Mouse (Mus musculus): Measurements from ENCODE around the gene Negr1. TPM values are rescaled to one million over a fixed set of nuclear protein-coding genes. Genes with fewer than 3 reads are reported as not detected.

Gene Negr1
- polyA plus RNA-seq, 1 experiment from 2014 or later: 1.3 TPM

DNA sequence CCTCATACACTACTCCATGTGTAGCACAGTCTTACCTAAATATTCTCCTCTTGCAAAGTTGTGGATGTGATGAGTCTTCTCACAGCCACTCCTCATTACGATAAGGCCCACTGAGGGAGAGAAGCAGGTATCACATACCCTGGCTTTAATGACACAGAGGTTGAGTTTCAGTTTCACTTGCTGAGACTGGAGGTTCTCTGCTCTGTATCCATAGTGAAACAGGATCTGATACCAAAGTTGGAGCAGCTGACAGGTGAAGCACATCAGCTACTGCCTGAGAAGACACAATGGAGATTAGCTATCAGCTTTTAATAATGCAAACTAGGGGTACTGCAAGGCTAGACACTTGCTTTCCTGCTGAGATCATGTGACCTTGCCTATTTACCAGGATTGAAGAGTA, 137.1 kb downstream of the Negr1 start:
- H3K36me3 ChIP-seq: no peaks in the 10 kb centered on the region
- no peak overlapping the region for H3K9ac ChIP-seq
- no peak overlapping the region for H3K4me3 ChIP-seq
- 69% methylated on average over 1 of the region's 1 CpGs for WGBS
- H3K27me3 ChIP-seq: no peaks in the 10 kb centered on the region
- H3K4me2 ChIP-seq: no peak overlapping the region
- H3K27ac ChIP-seq: no peak overlapping the region
- no peaks in the 10 kb centered on the region for H3K9me3 ChIP-seq (replicated peaks)
- no peak; the same call in 1 of the 2 replicates for ATAC-seq (replicated peaks; ENCODE audit: insufficient number of reproducible peaks, insufficient read depth, low FRiP score, low read depth)
- H3K4me1 ChIP-seq (replicated peaks): no peaks in the 10 kb centered on the region

- 81% methylated on average over 1 of the region's 1 CpGs for WGBS
- Histone ChIP-seq H3K27ac (no peak overlapping the region), H3K4me2 (no peak overlapping the region), H3K9ac (no peak overlapping the region), H3K9me3 (replicated peaks) (no peaks in the 10 kb centered on the region), H3K4me3 (no peak overlapping the region), H3K4me1 (replicated peaks) (no peaks in the 10 kb centered on the region), H3K27me3 (no peaks in the 10 kb centered on the region), H3K36me3 (no peaks in the 10 kb centered on the region)
- ATAC-seq (replicated peaks; ENCODE audit: insufficient number of reproducible peaks, insufficient read depth, low FRiP score, low read depth): no peak
These were observed 141.6 kb downstream of the Negr1 start for GRCm38 (mm10) chr3:156703241-156703640.

DNA sequence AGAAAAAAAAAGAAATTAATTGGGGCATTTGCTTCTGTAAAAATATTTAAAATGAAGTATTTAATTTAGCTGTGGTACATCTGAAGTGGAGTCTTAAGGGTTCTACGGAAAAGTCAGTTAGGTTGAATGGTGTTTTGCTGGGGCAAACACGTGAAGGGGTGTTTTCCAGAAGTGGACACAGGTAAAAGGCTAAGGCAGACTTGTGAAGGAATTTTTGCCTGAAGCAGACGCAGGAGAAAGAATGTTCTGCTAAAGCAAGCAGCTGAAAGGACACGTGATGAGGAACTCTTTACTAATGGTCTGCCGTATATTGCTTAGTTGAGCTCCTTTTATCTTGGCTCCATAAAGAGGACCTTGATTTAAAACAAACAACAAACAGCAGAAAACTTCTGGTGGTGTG, 148.6 kb downstream of the Negr1 start:
- ATAC-seq (replicated peaks; ENCODE audit: insufficient number of reproducible peaks, insufficient read depth, low FRiP score, low read depth): no peak
- H3K9me3 ChIP-seq (replicated peaks): no peaks in the 10 kb centered on the region
- no peak overlapping the region for H3K27ac ChIP-seq
- peaks cover 7% of the 10 kb centered on the region for H3K4me1 ChIP-seq (replicated peaks)
- no peak overlapping the region for H3K4me3 ChIP-seq
- no peak overlapping the region for H3K9ac ChIP-seq
- WGBS: 47% methylated on average over 5 of the region's 5 CpGs
- no peaks in the 10 kb centered on the region for H3K36me3 ChIP-seq
- no peaks in the 10 kb centered on the region for H3K27me3 ChIP-seq
- no peak overlapping the region for H3K4me2 ChIP-seq

- Histone ChIP-seq H3K4me2 (no peak overlapping the region), H3K4me1 (replicated peaks) (peaks cover 7% of the 10 kb centered on the region), H3K36me3 (no peaks in the 10 kb centered on the region), H3K27ac (no peak overlapping the region), H3K4me3 (no peak overlapping the region), H3K27me3 (no peaks in the 10 kb centered on the region), H3K9ac (no peak overlapping the region), H3K9me3 (replicated peaks) (no peaks in the 10 kb centered on the region)
- WGBS: 45% methylated on average over 4 of the region's 4 CpGs
- no peak for ATAC-seq (replicated peaks; ENCODE audit: insufficient number of reproducible peaks, insufficient read depth, low FRiP score, low read depth)
These were observed 149.1 kb downstream of the Negr1 start for GRCm38 (mm10) chr3:156710693-156711092.

GRCm38 (mm10) chr3:156736335-156736734, 174.7 kb downstream of the Negr1 start:
- Histone ChIP-seq H3K27ac (no peak overlapping the region), H3K4me3 (no peak overlapping the region), H3K4me2 (no peak overlapping the region), H3K4me1 (replicated peaks) (no peaks in the 10 kb centered on the region), H3K9ac (no peak overlapping the region), H3K9me3 (replicated peaks) (no peaks in the 10 kb centered on the region), H3K27me3 (no peaks in the 10 kb centered on the region), H3K36me3 (no peaks in the 10 kb centered on the region)
- ATAC-seq (replicated peaks; ENCODE audit: insufficient number of reproducible peaks, insufficient read depth, low FRiP score, low read depth): 0 out of 2 replicates have a peak, but pooled peaks have one; percentile 43

- Histone ChIP-seq H3K9me3 (replicated peaks) (no peaks in the 10 kb centered on the region), H3K36me3 (no peaks in the 10 kb centered on the region), H3K9ac (no peak overlapping the region), H3K4me3 (no peak overlapping the region), H3K4me1 (replicated peaks) (no peaks in the 10 kb centered on the region), H3K4me2 (no peak overlapping the region), H3K27ac (no peak overlapping the region), H3K27me3 (no peaks in the 10 kb centered on the region)
- ATAC-seq (replicated peaks; ENCODE audit: insufficient number of reproducible peaks, insufficient read depth, low FRiP score, low read depth): no peak
- WGBS: 64% methylated on average over 3 of the region's 3 CpGs
These were observed 177.9 kb downstream of the Negr1 start for GRCm38 (mm10) chr3:156739529-156739928.

DNA sequence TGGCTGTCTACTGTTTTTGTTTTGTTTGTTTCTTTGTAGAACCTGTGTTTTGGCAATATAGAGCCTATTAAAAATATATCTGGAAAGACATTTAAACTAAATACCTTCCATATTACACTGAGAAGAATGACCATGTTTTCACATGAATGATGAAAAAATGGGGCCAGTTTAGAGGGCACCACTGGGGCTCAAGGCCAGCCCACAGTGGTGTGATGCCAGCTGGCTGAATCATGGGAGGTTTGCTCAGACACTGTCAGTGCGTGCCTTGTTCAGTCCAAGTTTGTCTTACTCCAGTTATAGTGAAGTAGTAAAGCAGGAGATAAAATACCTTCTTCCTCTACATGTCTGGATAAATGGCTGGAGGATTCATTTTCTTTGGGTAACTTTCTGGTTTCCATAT, 181.7 kb downstream of the Negr1 start:
- no peaks in the 10 kb centered on the region for H3K27me3 ChIP-seq
- H3K9ac ChIP-seq: no peak overlapping the region
- no peak overlapping the region for H3K4me3 ChIP-seq
- no peaks in the 10 kb centered on the region for H3K9me3 ChIP-seq (replicated peaks)
- no peak overlapping the region for H3K4me2 ChIP-seq
- H3K36me3 ChIP-seq: no peaks in the 10 kb centered on the region
- WGBS: 65% methylated on average over 1 of the region's 1 CpGs
- no peak overlapping the region for H3K27ac ChIP-seq
- H3K4me1 ChIP-seq (replicated peaks): no peaks in the 10 kb centered on the region
- no peak for ATAC-seq (replicated peaks; ENCODE audit: insufficient number of reproducible peaks, insufficient read depth, low FRiP score, low read depth)

DNA sequence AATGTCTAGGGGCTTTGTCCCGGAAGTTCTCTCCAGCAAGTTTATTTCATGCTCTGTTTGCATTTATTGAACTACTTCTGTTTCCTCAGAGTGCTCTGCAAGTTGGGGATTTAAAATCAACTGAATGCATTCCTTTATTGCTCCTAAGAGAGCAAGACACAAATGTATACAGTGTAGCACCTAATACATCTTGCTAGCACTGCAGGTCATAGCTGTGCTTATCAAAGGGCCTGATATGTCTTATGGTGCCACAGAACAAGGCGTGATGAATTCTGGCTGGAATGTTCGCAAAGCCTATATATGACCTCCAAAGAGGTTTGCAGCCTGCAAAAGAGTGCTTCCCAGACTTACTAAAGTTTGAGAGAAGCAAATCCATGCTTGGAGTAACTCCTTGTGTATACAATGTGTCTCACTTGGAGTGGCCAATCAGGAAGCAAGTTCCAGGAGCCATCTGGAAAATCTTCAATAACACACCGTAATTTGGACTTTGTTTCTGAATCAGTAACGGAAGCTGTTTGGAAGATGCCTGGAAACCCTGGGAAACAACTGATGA, 183.7 kb downstream of the Negr1 start:
- no peaks in the 10 kb centered on the region for H3K4me1 ChIP-seq (replicated peaks)
- no peak overlapping the region for H3K27ac ChIP-seq
- H3K27me3 ChIP-seq: no peaks in the 10 kb centered on the region
- no peak overlapping the region for H3K4me2 ChIP-seq
- H3K4me3 ChIP-seq: no peak overlapping the region
- no peaks in the 10 kb centered on the region for H3K9me3 ChIP-seq (replicated peaks)
- no peak for ATAC-seq (replicated peaks; ENCODE audit: insufficient number of reproducible peaks, insufficient read depth, low FRiP score, low read depth)
- 73% methylated on average over 5 of the region's 5 CpGs for WGBS
- no peaks in the 10 kb centered on the region for H3K36me3 ChIP-seq
- no peak overlapping the region for H3K9ac ChIP-seq

DNA sequence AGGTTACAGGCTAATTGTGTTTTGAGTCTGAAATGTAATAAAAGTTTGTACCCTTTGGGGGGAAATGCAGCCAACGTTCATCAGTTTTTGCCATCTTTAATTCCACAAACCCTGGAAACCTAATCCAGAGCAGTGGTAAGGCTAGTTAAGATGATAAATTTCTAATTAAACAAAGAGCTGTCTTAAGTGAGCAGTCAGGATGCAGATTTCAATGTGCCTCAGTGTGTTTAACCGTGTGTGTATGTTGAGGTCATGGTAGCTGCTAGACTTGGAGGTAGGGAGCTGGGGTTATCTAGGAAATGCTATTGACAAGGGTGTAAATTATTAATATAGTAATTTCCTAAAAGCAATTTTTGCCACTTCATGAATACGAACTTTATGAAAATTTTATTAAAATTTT, 185.9 kb downstream of the Negr1 start:
- no peak for ATAC-seq (replicated peaks; ENCODE audit: insufficient number of reproducible peaks, insufficient read depth, low FRiP score, low read depth)
- WGBS: 78% methylated on average over 3 of the region's 3 CpGs

DNA sequence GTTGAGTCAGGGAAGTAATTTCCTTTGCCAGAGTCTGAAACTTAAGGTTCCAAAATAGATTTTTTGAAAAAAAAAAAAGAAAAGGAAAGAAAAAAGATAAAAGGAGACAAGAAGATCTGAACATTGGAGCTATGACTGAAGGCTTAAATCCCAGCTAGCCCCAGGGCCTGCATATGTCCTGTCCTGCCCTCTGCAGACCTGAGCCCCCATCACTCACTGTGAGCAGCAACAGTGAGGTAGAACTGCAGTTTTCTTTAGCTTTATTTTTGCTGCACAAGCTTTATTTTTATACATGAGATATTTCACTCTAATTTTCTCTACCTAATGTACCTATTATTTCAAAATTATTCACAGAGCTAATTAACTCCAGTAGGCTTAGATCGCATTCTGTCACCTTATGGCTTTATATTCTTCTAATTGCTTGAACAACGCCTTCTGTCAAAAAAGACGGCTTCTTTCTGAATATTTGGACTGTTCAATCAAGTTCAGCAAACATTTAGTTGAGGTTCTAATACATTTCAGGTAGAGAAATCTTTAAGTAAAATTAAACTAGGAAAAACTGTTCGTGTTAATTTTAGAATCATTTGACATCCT, 192.3 kb downstream of the Negr1 start:
- Histone ChIP-seq H3K27me3 (no peaks in the 10 kb centered on the region), H3K9ac (no peak overlapping the region), H3K4me1 (replicated peaks) (no peaks in the 10 kb centered on the region), H3K36me3 (no peaks in the 10 kb centered on the region), H3K4me3 (no peak overlapping the region), H3K9me3 (replicated peaks) (no peaks in the 10 kb centered on the region), H3K4me2 (no peak overlapping the region), H3K27ac (no peak overlapping the region)
- 83% methylated on average over 4 of the region's 4 CpGs for WGBS
- no peak for ATAC-seq (replicated peaks; ENCODE audit: insufficient number of reproducible peaks, insufficient read depth, low FRiP score, low read depth)

More for the DNA sequence above, 185.9 kb downstream of the Negr1 start:
- Histone ChIP-seq H3K4me1 (replicated peaks) (no peaks in the 10 kb centered on the region), H3K27me3 (no peaks in the 10 kb centered on the region), H3K9me3 (replicated peaks) (no peaks in the 10 kb centered on the region), H3K27ac (no peak overlapping the region), H3K4me2 (no peak overlapping the region), H3K36me3 (no peaks in the 10 kb centered on the region), H3K4me3 (no peak overlapping the region), H3K9ac (no peak overlapping the region)

DNA sequence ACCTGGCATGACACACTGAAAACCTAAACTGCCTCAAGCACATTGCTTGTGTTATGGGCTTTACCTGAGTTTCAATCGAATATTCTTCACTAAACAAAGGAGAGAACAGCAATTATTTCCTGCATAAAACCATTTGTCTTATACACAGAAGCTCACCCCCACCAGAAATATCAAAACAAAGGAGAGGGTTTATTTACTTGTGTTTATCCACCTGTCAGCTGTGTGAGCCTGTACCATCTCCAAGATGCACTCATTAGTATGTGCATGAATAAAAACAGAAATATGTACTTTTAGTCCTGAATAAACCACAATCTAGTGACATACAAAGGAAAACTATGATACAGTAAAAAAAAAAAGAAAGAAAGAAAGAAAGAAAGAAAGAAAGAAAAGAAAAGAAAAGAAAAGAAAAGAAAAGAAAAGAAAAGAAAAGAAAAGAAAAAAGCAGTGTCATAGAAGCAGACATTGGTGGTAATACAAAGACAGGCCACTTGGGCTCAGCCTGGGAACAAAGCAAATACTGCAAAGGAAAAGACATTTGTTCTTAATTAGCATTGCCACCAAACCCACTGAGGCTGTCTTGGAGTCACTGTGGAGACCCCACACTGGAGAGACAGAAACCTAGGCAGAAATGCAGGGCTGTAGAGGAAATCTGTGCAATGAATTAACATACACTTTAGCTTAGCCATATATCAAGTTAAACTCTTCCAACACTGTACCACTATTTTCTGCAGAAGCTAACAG, 193.4 kb downstream of the Negr1 start:
- no peak for ATAC-seq (replicated peaks; ENCODE audit: insufficient number of reproducible peaks, insufficient read depth, low FRiP score, low read depth)
- Histone ChIP-seq H3K27ac (no peak overlapping the region), H3K9ac (no peak overlapping the region), H3K9me3 (replicated peaks) (no peaks in the 10 kb centered on the region), H3K4me3 (no peak overlapping the region), H3K4me1 (replicated peaks) (no peaks in the 10 kb centered on the region), H3K36me3 (no peaks in the 10 kb centered on the region), H3K4me2 (no peak overlapping the region), H3K27me3 (no peaks in the 10 kb centered on the region)
- 73% methylated on average over 1 of the region's 1 CpGs for WGBS

- no peaks in the 10 kb centered on the region for H3K36me3 ChIP-seq
- no peaks in the 10 kb centered on the region for H3K27me3 ChIP-seq
- H3K4me2 ChIP-seq: no peak overlapping the region
- H3K9me3 ChIP-seq (replicated peaks): no peaks in the 10 kb centered on the region
- WGBS: 75% methylated on average over 3 of the region's 3 CpGs
- no peak overlapping the region for H3K4me3 ChIP-seq
- no peak for ATAC-seq (replicated peaks; ENCODE audit: insufficient number of reproducible peaks, insufficient read depth, low FRiP score, low read depth)
- peaks cover 11% of the 10 kb centered on the region; the same call in 1 of the 2 replicates for H3K4me1 ChIP-seq (replicated peaks)
- no peak overlapping the region for H3K9ac ChIP-seq
- no peak overlapping the region for H3K27ac ChIP-seq
These were observed 203.4 kb downstream of the Negr1 start for GRCm38 (mm10) chr3:156765015-156765414.

Measured in heart, embryonic 15.5 days (tissue).